Mouse (Mus musculus) cerebellum, adult 9-11 months (tissue): ENCODE measurements around the gene Depp1.
A peak's percentile ranks its signal among the peaks of the same experiment; 100 is the strongest.
"Not testable (repeated sequence)": the region's sequence is repeated elsewhere in the genome, so short reads cannot be mapped to it uniquely, and the experiment has no call there.

Source experiments
- DNase-seq: peaks from one replicate; pipeline ENCODE4 v3.0.0; 2022

Depp1 gene

DNA sequence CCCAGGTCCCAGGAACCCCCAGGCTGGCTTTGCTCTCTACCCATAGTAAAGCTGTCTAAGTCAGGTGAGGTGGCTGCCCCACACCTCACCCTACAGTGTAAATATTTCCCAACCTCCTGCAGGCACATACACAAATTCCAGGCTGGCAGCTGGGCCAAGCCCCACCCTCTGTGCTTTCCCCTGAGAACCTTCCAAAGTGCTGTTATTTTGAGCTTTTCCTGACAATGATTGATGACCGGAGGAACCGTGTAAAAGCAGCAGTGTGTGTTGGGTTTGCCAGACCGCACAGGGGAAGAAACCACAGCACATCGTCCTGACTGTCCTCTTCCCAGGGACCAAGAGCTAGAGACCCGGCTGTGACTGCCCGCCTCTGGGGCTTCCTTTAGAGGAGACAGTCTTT is at the start of gene Depp1:
Gene Depp1, plus strand, starts transcription at position 204 of the 400 bp plus-strand sequence.
- no peak for DNase-seq

GRCm38 (mm10) chr6:116600969-116601368 is 49.4 kb upstream of the Depp1 start:
- DNase-seq = not testable (repeated sequence)

GRCm38 (mm10) chr6:116607230-116607629 is 43.2 kb upstream of the Depp1 start:
- DNase-seq = no peak

DNA sequence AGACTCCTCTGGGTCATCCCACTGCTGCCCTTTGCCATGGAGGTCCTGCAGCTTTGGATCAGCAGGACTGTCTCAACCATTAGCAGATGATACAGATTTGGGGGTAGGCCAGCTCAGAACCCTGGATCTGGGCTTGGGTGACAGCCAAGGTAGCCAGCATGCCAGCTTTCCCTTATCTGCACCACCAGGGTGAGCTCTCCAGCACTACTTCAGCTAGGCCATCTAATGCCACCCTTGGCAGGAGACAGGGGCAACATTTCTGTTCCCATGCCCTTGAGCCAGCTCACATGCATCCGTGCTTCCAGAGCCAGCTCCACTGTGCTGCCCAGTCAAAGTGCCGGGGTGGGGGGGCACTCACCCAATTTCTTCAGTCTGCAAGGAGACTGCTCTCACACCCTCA is 34.7 kb upstream of the Depp1 start:
- DNase-seq = no peak

DNA sequence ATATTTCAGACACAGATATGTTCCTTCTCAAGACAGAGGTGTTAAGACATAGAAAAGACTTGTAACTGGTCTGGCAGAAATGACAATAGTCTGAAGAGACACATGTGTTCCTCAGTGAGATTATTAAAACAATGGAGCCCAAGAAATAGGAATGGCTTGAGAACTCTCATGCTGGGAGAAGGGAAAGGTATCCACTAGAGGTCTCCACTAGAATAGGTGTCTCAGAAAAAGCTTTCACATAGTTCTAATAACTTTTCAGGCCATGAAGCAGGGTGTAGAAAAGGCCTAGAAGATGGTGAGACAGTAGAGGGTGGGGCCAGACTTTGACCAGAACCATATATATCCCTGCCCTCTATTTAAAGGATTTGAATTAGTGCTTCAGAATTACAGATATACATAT is 32.3 kb upstream of the Depp1 start:
- DNase-seq = no peak

GRCm38 (mm10) chr6:116621318-116622023 is 28.9 kb upstream of the Depp1 start:
- no peak for DNase-seq

- DNase-seq = not testable (repeated sequence)
These were observed 24.0 kb upstream of the Depp1 start for GRCm38 (mm10) chr6:116626417-116626816.

- DNase-seq = no peak
These were observed 22.3 kb upstream of the Depp1 start for GRCm38 (mm10) chr6:116628095-116628494.

GRCm38 (mm10) chr6:116628539-116629171 is 21.8 kb upstream of the Depp1 start, which contains the start of gene Zfp422:
Zfp422 (minus strand) TSS chr6:116628999.
- peak; percentile 69 for DNase-seq

DNA sequence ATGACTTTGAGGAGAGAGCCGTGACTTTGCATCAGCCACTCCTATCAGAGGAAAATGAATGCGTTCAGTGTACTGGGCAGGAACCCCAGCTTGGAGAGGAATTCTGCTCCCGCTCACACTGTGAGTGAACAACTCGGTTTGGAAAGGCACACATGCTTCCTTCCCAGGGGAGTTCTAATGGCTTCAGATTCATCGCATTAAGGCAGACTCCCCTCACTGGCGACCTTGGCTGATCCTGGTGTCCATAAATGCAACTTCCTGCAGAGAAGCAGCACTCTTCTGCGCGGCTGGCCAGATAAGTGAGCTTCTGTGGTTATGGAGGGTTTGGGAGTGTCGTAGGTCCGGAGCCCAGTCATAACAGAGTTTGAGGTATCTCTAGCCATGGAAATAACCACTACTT is 20.6 kb upstream of the Depp1 start:
- no peak for DNase-seq

DNA sequence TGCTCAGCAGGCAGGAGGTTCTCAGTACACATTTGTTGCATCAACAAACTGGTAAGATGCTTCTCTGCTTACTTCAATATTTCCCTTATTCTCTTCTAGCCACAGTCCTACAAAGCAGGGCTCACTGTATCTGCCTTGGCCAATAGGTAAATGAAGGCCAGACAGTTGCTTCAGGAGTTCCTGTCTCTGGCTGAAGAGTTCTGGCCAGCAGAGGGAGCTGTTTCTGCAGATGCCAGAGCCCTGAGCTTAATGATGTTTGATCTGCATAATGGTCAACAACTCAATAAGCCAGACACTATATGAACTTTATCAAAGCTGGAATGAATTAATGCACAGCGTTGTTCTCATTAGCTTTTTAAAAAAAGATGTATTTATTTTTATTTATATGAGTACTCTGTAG is 18.3 kb upstream of the Depp1 start:
- DNase-seq = peak; percentile 46

DNA sequence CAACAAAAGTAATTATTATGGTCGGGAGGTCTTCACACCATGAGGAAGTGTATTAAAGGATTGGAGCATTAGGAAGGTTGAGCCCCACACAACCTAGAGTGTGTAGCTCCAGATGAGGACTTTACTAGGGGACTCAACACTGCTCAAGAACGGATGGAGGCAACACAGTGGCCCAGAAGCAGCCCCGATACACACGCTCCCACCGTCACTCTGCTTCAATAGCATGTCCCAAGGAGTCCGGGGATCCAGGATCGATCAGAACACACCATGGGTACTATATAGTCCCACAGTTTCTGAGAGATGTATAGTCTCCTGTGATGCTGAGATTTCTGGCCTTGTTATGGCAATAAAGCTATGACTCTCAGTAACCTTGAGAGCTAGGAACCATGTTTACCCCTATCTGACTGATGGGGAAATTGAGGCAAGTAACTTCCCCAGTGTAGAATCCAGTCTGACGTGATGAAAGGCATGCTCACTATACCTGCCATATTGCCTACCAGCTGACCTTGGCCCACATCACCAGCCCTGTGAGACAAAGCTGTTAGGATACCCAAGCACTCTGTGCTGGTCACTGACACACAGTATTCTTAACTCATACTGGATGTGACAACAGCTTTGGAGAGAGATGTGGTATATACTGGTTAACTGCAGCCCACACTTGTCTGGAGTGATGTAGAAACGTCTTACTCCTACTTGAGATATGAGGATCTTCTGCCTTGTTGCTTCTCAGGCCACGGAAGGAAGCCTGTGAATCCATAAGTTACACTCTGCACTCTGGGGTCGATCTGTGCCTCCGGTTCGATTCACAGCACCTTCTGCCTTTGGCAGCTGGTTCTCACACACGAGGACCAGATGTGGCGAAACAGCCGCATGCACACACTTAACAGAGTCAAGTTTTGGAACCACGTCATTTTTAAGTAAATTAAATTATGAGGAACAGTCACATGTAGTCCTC is 16.4 kb upstream of the Depp1 start:
- DNase-seq = no peak

GRCm38 (mm10) chr6:116635251-116636180 is 14.9 kb upstream of the Depp1 start:
- DNase-seq = no peak

- DNase-seq = no peak
These were observed 13.7 kb upstream of the Depp1 start for GRCm38 (mm10) chr6:116636581-116637235.

DNA sequence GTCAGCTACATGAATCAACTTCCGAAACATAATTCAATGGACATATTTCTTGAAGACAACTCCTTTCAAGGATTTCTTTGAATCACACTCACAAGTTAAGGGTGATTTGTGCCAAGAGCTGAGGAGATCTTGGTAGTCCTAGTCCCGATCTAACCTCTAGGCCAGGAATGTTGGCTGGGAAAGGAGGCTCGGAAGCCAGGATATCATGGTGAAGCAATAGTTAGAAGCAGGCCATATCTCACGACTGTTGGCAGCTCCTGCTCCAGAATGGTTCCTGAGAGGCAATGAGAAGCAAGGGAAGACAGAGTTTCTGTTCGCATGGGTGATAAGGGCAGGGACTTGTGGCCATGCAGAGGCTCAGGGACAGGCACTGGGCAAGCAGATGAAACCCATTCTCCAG is 12.9 kb upstream of the Depp1 start:
- no peak for DNase-seq

- no peak for DNase-seq
These were observed 11.5 kb upstream of the Depp1 start for GRCm38 (mm10) chr6:116638871-116639270.

DNA sequence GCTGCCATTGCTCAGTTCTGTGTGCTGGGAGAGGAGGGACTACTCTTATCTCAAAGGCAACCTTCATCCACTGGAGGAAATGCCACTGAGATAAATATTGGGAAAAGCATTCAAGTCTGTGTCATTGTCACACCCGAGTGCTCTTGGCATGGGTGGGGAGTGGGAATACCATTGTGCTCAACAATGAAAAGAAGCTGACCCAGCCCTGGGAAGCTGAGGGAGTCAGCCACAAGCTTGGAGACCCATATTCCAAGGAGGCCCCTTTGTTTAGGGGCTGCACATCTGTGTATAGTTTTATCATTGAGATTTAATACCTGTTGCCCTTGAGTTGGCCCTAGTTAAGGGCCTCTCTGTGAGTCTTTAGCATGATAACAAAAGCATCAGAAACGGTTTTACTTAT is 10.7 kb upstream of the Depp1 start:
- no peak for DNase-seq

GRCm38 (mm10) chr6:116642942-116643341 is 7.5 kb upstream of the Depp1 start:
- no peak for DNase-seq

GRCm38 (mm10) chr6:116643881-116644280 is 6.5 kb upstream of the Depp1 start:
- DNase-seq = no peak

DNA sequence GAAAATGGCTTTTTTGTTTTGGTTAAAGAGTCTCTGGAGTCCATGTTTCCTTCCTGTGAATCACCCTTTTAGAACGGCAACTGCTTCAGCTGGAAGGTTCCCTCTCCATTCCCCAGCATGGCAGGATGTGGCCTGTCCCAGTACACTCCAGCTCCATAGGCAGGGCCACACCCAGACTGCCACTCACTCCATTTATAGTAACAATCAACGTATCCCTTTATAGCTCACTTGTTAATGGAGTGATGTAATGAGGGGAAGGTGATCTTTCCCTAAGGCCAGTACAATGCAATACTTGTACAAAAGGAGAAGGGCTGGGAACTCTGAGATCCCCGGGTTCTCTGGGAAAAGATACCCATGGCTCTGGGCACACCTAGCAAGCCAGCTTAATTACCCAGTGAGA is 6.1 kb upstream of the Depp1 start:
- DNase-seq = no peak

- DNase-seq = peak; percentile 55
These were observed 2.6 kb upstream of the Depp1 start for GRCm38 (mm10) chr6:116647763-116648162.

- no peak for DNase-seq
These were observed 598 bp upstream of the Depp1 start for GRCm38 (mm10) chr6:116649811-116650210.
